Mouse (Mus musculus): ENCODE measurements around the gene Ddx52. TPM values are rescaled to one million over a fixed set of nuclear protein-coding genes. Genes with fewer than 3 reads are reported as not detected.

The Ddx52 gene
- polyA plus RNA-seq, 1 experiment from 2014 or later = 35.4 TPM

DNA sequence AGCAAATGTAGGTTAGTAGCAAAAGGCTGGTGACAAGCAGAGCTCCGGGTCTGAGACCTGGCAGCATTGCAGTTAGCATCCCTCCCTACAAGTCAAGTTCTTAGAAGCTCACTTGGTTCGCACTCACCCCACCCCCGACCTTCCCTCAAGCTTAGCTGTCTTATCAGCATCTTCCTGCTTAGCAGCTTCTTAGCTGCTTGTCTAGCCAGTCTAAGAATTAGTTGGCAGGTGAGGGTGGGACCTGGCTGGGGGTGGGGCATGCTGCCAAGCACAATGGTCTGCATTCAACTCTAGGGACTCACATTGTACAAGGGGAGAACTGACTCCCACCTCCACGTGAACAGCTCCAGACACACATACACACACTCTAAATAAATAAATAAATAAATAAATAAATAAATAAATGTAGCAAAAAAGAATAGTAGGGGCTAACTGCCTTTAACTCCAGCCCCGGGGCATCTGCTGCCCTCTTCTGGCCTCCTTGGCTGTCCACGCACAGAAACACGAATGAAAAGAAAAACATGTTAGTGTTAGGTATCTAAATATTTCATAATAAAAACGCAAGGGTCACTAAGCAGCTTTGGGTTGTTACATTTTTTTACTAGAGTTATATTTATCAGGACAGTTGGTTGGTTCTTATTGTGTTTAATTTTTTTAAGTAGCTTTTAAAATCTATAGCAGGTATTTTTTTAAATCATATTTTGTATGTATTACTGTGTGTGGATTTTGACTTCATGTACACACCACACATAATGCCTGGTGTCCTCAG, 25.8 kb downstream of the Ddx52 start:
- WGBS = 59% methylated on average over 8 of the region's 8 CpGs
- Histone ChIP-seq H3K9ac (replicated peaks; ENCODE audit: low read length) (no peak overlapping the region), H3K4me3 (ENCODE audit: low read length) (no peak overlapping the region), H3K4me1 (ENCODE audit: insufficient read depth, low read length) (peaks cover 16% of the 10 kb centered on the region), H3K36me3 (ENCODE audit: insufficient read depth, low read length) (peaks cover 2% of the 10 kb centered on the region; the same call in 1 of the 2 replicates), H3K27ac (ENCODE audit: low read length) (no peak overlapping the region), H3K4me2 (replicated peaks; ENCODE audit: low read depth, low read length) (no peak overlapping the region), H3K9me3 (ENCODE audit: low read length) (no peaks in the 10 kb centered on the region), H3K27me3 (ENCODE audit: insufficient read depth, low read length) (no peaks in the 10 kb centered on the region)
- no peak for ATAC-seq (ENCODE audit: low FRiP score, low TSS enrichment)

GRCm38 (mm10) chr11:83968205-83968575, 26.3 kb downstream of the Ddx52 start:
- 0 out of 2 replicates have a peak, but pooled peaks cover 2% of the 10 kb centered on the region for H3K36me3 ChIP-seq (ENCODE audit: insufficient read depth, low read length)
- H3K4me3 ChIP-seq (ENCODE audit: low read length) = no peak overlapping the region
- H3K4me1 ChIP-seq (ENCODE audit: insufficient read depth, low read length) = peaks cover 16% of the 10 kb centered on the region
- H3K27me3 ChIP-seq (ENCODE audit: insufficient read depth, low read length) = no peaks in the 10 kb centered on the region
- ATAC-seq (ENCODE audit: low FRiP score, low TSS enrichment) = no peak
- H3K27ac ChIP-seq (ENCODE audit: low read length) = no peak overlapping the region
- no peak overlapping the region for H3K9ac ChIP-seq (replicated peaks; ENCODE audit: low read length)
- 75% methylated on average over 6 of the region's 6 CpGs for WGBS
- H3K4me2 ChIP-seq (replicated peaks; ENCODE audit: low read depth, low read length) = no peak overlapping the region
- H3K9me3 ChIP-seq (ENCODE audit: low read length) = no peaks in the 10 kb centered on the region

- Histone ChIP-seq H3K27ac (ENCODE audit: low read length) (no peak overlapping the region), H3K9me3 (ENCODE audit: low read length) (no peaks in the 10 kb centered on the region), H3K27me3 (ENCODE audit: insufficient read depth, low read length) (no peaks in the 10 kb centered on the region), H3K4me3 (ENCODE audit: low read length) (no peak overlapping the region), H3K4me1 (ENCODE audit: insufficient read depth, low read length) (peaks cover 13% of the 10 kb centered on the region), H3K4me2 (replicated peaks; ENCODE audit: low read depth, low read length) (no peak overlapping the region), H3K36me3 (ENCODE audit: insufficient read depth, low read length) (0 out of 2 replicates have a peak, but pooled peaks cover 2% of the 10 kb centered on the region), H3K9ac (replicated peaks; ENCODE audit: low read length) (no peak overlapping the region)
- ATAC-seq (ENCODE audit: low FRiP score, low TSS enrichment) = no peak
- WGBS = 92% methylated on average over 3 of the region's 3 CpGs
These were observed 27.2 kb downstream of the Ddx52 start for GRCm38 (mm10) chr11:83969040-83969439.

GRCm38 (mm10) chr11:83974561-83975346, 32.9 kb downstream of the Ddx52 start:
- H3K9ac ChIP-seq (replicated peaks; ENCODE audit: low read length) = no peak overlapping the region
- peaks cover 20% of the 10 kb centered on the region; the same call in 1 of the 2 replicates for H3K36me3 ChIP-seq (ENCODE audit: insufficient read depth, low read length)
- H3K27ac ChIP-seq (ENCODE audit: low read length) = no peak overlapping the region
- peaks cover 11% of the 10 kb centered on the region; the same call in 1 of the 2 replicates for H3K4me1 ChIP-seq (ENCODE audit: insufficient read depth, low read length)
- H3K4me3 ChIP-seq (ENCODE audit: low read length) = no peak overlapping the region
- H3K27me3 ChIP-seq (ENCODE audit: insufficient read depth, low read length) = no peaks in the 10 kb centered on the region
- 66% methylated on average over 7 of the region's 7 CpGs for WGBS
- H3K4me2 ChIP-seq (replicated peaks; ENCODE audit: low read depth, low read length) = no peak overlapping the region
- ATAC-seq (ENCODE audit: low FRiP score, low TSS enrichment) = no peak
- no peaks in the 10 kb centered on the region for H3K9me3 ChIP-seq (ENCODE audit: low read length)

- WGBS = 48% methylated on average over 1 of the region's 1 CpGs
- peaks cover 26% of the 10 kb centered on the region; the same call in 1 of the 2 replicates for H3K36me3 ChIP-seq (ENCODE audit: insufficient read depth, low read length)
- no peaks in the 10 kb centered on the region for H3K27me3 ChIP-seq (ENCODE audit: insufficient read depth, low read length)
- H3K4me1 ChIP-seq (ENCODE audit: insufficient read depth, low read length) = peaks cover 11% of the 10 kb centered on the region; the same call in 1 of the 2 replicates
- H3K4me3 ChIP-seq (ENCODE audit: low read length) = no peak overlapping the region
- ATAC-seq (ENCODE audit: low FRiP score, low TSS enrichment) = no peak
- H3K9ac ChIP-seq (replicated peaks; ENCODE audit: low read length) = no peak overlapping the region
- H3K27ac ChIP-seq (ENCODE audit: low read length) = no peak overlapping the region
- H3K4me2 ChIP-seq (replicated peaks; ENCODE audit: low read depth, low read length) = no peak overlapping the region
- no peaks in the 10 kb centered on the region for H3K9me3 ChIP-seq (ENCODE audit: low read length)
These were observed 33.6 kb downstream of the Ddx52 start for GRCm38 (mm10) chr11:83975488-83975887.

- H3K4me1 ChIP-seq (ENCODE audit: insufficient read depth, low read length) = peaks cover 11% of the 10 kb centered on the region; the same call in 1 of the 2 replicates
- no peak overlapping the region for H3K9ac ChIP-seq (replicated peaks; ENCODE audit: low read length)
- peak; percentile 23; the same call in 1 of the 2 replicates for ATAC-seq (ENCODE audit: low FRiP score, low TSS enrichment)
- WGBS = 45% methylated on average over 13 of the region's 13 CpGs
- no peak overlapping the region for H3K4me3 ChIP-seq (ENCODE audit: low read length)
- no peaks in the 10 kb centered on the region for H3K27me3 ChIP-seq (ENCODE audit: insufficient read depth, low read length)
- H3K36me3 ChIP-seq (ENCODE audit: insufficient read depth, low read length) = peaks cover 27% of the 10 kb centered on the region; the same call in 1 of the 2 replicates
- peak overlapping the region; percentile 22; the same call in 1 of the 2 replicates for H3K27ac ChIP-seq (ENCODE audit: low read length)
- H3K9me3 ChIP-seq (ENCODE audit: low read length) = no peaks in the 10 kb centered on the region
- H3K4me2 ChIP-seq (replicated peaks; ENCODE audit: low read depth, low read length) = no peak overlapping the region
These were observed 34.5 kb downstream of the Ddx52 start for GRCm38 (mm10) chr11:83976236-83976977.

DNA sequence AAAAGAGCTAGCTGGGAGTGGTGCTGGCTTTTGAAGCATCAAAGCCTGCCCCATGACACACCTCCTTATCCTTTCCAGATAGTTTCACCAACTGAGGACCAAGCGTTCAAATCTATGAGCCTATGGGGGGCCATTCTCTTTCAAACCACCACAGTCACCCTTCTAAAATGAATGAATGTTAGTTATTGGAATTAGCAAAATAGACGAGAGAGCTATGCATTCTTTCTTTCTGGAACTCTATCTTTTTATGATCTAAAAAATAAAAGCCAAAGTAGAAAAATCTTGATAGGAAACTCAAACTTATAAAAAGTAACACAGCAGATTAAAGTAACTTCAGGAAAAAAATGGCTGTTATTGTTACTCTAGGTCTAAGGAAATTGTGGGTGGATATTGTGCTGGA, 35.9 kb downstream of the Ddx52 start:
- 94% methylated on average over 2 of the region's 2 CpGs for WGBS

GRCm38 (mm10) chr11:83979992-83980391, 38.1 kb downstream of the Ddx52 start:
- Histone ChIP-seq H3K4me1 (ENCODE audit: insufficient read depth, low read length) (peaks cover 8% of the 10 kb centered on the region; the same call in 1 of the 2 replicates), H3K4me2 (replicated peaks; ENCODE audit: low read depth, low read length) (no peak overlapping the region), H3K27ac (ENCODE audit: low read length) (no peak overlapping the region), H3K27me3 (ENCODE audit: insufficient read depth, low read length) (no peaks in the 10 kb centered on the region), H3K4me3 (ENCODE audit: low read length) (no peak overlapping the region), H3K9ac (replicated peaks; ENCODE audit: low read length) (no peak overlapping the region), H3K36me3 (ENCODE audit: insufficient read depth, low read length) (peaks cover 40% of the 10 kb centered on the region), H3K9me3 (ENCODE audit: low read length) (no peaks in the 10 kb centered on the region)
- WGBS = 74% methylated on average over 6 of the region's 6 CpGs
- ATAC-seq (ENCODE audit: low FRiP score, low TSS enrichment) = no peak

More for the DNA sequence above, 35.9 kb downstream of the Ddx52 start:
- Histone ChIP-seq H3K36me3 (ENCODE audit: insufficient read depth, low read length) (peaks cover 36% of the 10 kb centered on the region), H3K4me2 (replicated peaks; ENCODE audit: low read depth, low read length) (no peak overlapping the region), H3K27ac (ENCODE audit: low read length) (no peak overlapping the region), H3K9ac (replicated peaks; ENCODE audit: low read length) (no peak overlapping the region), H3K4me3 (ENCODE audit: low read length) (no peak overlapping the region), H3K9me3 (ENCODE audit: low read length) (no peaks in the 10 kb centered on the region), H3K27me3 (ENCODE audit: insufficient read depth, low read length) (no peaks in the 10 kb centered on the region), H3K4me1 (ENCODE audit: insufficient read depth, low read length) (peaks cover 11% of the 10 kb centered on the region; the same call in 1 of the 2 replicates)
- ATAC-seq (ENCODE audit: low FRiP score, low TSS enrichment) = no peak

- no peak overlapping the region for H3K4me2 ChIP-seq (replicated peaks; ENCODE audit: low read depth, low read length)
- H3K4me1 ChIP-seq (ENCODE audit: insufficient read depth, low read length) = 0 out of 2 replicates have a peak, but pooled peaks cover 5% of the 10 kb centered on the region
- no peaks in the 10 kb centered on the region for H3K27me3 ChIP-seq (ENCODE audit: insufficient read depth, low read length)
- H3K9me3 ChIP-seq (ENCODE audit: low read length) = no peaks in the 10 kb centered on the region
- ATAC-seq (ENCODE audit: low FRiP score, low TSS enrichment) = no peak
- H3K36me3 ChIP-seq (ENCODE audit: insufficient read depth, low read length) = peaks cover 47% of the 10 kb centered on the region
- 83% methylated on average over 10 of the region's 10 CpGs for WGBS
- no peak overlapping the region for H3K9ac ChIP-seq (replicated peaks; ENCODE audit: low read length)
- H3K4me3 ChIP-seq (ENCODE audit: low read length) = no peak overlapping the region
- H3K27ac ChIP-seq (ENCODE audit: low read length) = no peak overlapping the region
These were observed 39.5 kb downstream of the Ddx52 start for GRCm38 (mm10) chr11:83981338-83981737.
